Mouse (Mus musculus): ENCODE data around the gene Kcnj5.

The Kcnj5 gene

GRCm38 (mm10) chr9:32314071-32314470 lies 30.1 kb downstream of the Kcnj5 start:
- no peak for DNase-seq

GRCm38 (mm10) chr9:32312208-32312607 lies 31.9 kb downstream of the Kcnj5 start:
- DNase-seq = no peak

- no peak for DNase-seq
Measured at GRCm38 (mm10) chr9:32311786-32312185, 32.4 kb downstream of the Kcnj5 start.

- DNase-seq = no peak
Measured at GRCm38 (mm10) chr9:32302501-32303150, 41.5 kb downstream of the Kcnj5 start.

GRCm38 (mm10) chr9:32295061-32295800 lies 48.9 kb downstream of the Kcnj5 start:
- no peak for DNase-seq

- peak; percentile 14 for DNase-seq
Measured at GRCm38 (mm10) chr9:32292686-32293085, 51.5 kb downstream of the Kcnj5 start.

- peak; percentile 48 for DNase-seq
Measured at GRCm38 (mm10) chr9:32291618-32292017, 52.5 kb downstream of the Kcnj5 start.

- DNase-seq = peak; percentile 28
Measured at GRCm38 (mm10) chr9:32283591-32283990, 60.6 kb downstream of the Kcnj5 start.

GRCm38 (mm10) chr9:32280456-32280855 lies 63.7 kb downstream of the Kcnj5 start:
- DNase-seq = no peak

GRCm38 (mm10) chr9:32279789-32280188 lies 64.4 kb downstream of the Kcnj5 start:
- peak; percentile 43 for DNase-seq

GRCm38 (mm10) chr9:32278052-32278451 lies 66.1 kb downstream of the Kcnj5 start:
- no peak for DNase-seq

GRCm38 (mm10) chr9:32271896-32272444 lies 72.2 kb downstream of the Kcnj5 start:
- DNase-seq = peak; percentile 59
